Mouse (Mus musculus): ENCODE results near the gene Hoxc11.

Gene Hoxc11

DNA sequence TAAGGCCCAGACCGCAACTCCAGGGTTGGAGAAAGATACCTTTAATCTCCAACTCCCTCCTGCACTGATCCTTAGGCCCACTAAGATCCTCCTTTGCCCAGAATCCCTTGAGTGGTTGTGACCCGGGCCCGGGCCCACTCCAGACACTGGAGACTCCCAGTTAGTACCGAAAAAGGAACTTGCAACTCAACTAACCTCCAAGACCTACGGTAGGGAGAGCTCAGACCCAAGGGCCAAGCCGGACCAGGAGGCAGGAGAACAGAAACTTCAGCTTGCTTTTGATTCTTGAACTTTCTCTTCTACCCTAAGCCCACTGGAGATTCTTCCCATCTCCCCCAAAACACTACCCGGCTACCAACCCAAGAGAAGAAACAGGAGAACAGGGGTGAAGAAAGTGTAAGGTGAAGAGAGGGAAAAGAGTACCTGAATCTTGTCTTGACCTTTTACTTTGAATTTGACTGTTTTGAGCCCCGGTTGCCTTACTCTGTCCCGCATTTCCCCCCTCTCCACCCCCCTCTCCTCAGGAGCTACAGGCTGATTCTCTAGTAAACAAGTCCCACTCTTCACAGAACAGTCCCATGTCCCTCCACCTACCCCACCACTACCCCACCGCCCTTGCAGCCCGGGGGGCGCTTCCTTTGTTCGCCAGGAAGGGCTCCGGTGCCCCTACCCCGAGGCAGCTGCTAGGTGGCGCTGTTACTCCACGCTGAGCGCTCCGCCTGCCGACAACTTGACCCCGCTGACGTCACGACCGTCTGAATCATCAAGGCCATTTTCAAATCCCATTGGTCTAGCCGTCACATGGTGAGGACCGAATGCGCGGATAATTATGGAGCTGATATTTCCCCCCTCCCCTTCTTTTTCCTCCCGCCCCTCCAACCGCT lies 11.9 kb downstream of the Hoxc11 start:
- DNase-seq = peak in 1 of 2 experiments; percentile 18

DNA sequence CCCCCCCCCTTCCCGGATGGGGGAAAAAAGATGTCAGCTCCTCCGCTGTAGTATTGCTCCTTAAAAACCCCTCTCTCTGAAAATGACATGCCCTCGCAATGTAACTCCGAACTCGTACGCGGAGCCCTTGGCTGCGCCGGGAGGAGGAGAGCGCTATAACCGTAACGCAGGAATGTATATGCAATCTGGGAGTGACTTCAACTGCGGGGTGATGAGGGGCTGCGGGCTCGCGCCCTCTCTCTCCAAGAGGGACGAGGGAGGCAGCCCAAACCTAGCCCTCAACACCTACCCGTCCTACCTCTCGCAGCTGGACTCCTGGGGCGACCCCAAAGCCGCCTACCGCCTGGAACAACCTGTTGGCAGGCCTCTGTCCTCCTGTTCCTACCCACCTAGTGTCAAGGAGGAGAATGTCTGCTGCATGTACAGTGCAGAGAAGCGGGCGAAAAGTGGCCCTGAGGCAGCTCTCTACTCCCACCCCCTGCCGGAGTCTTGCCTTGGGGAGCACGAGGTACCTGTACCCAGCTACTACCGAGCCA lies 12.6 kb downstream of the Hoxc11 start, which contains the start of gene Hoxc10:
Hoxc10 (plus strand) TSS at position 21 of the 536 bp plus-strand sequence.
- DNase-seq = no peak

DNA sequence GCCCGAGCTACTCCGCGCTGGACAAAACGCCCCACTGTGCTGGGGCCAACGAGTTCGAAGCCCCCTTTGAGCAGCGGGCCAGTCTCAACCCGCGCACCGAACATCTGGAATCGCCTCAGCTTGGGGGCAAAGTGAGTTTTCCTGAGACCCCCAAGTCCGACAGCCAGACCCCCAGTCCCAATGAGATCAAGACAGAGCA lies 13.0 kb downstream of the Hoxc11 start, which contains the start of gene Hoxc5:
Hoxc5 (plus strand) TSS at position 132 of the 199 bp plus-strand sequence.
- DNase-seq = no peak

DNA sequence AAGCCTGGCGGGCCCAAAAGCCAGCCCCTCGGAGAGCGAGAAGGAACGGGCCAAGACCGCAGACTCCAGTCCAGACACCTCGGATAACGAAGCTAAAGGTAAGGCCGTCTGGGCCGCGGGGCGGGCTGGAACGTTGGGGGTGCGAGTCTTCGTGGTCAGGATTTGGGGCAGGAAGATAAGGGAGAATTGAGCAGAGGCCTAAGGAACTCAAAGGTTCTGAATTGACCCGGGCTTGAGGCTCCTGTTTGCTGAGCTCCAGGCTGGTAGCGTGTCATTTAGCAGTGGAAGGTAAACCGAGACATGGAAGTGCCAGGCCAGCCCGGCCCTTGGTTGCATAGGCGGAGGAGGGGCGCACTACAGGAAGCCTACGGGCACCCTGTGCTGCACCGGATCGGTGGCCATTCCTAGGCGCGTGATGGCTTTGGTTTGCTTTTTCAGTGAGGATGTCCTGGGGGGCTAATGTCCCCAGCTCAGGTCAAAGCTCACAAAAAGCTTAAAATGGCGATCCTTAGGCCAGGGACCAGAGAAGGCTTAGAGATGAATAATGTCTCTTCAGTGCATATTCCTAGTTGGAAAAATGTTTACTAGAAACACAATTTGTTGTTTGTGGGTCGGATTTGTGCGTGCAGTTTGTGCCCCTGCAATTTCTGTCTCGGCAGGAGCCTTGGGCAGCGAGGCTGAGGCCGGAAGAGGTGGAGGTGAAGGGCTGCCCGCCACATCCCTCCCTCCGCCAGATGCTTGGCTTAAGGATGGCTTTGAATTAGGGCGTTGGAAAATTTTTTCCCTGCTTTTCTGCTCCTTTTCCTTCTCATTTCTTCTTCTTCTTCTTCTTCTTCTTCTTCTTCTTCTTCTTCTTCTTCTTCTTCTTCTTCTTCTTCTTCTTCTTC lies 13.5 kb downstream of the Hoxc11 start:
- no peak for DNase-seq

DNA sequence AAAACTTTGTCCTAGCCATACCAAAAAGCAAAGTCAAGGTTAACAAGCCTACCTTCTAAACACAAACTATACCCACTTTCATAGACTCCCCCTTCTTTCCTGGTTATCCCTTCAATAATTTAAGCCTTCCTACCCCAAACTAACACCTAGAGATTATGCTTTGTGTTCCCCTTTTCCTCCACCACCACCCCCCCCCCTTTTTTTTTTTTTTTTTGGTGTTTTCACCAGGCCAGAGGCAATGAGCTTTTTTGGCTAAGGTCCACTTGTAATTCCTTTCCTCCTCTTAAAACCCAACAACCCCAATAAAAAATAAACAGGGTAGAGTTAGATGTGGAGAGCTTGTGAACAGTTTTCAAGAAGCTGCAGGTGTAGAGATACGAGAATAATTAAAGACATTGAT lies 15.1 kb downstream of the Hoxc11 start:
- no peak for DNase-seq

DNA sequence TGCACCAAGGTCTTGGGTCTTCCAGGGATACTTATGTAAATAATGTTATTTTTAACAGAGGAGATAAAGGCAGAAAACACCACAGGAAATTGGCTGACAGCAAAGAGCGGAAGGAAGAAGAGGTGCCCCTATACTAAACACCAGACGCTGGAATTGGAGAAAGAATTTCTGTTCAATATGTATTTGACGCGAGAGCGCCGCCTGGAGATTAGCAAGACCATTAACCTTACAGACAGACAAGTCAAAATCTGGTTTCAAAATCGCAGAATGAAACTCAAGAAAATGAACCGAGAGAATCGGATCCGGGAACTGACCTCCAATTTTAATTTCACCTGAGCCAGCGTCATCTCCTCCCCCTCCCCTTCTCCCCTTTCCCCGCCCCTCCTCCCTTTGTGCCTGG lies 16.5 kb downstream of the Hoxc11 start:
- no peak for DNase-seq

DNA sequence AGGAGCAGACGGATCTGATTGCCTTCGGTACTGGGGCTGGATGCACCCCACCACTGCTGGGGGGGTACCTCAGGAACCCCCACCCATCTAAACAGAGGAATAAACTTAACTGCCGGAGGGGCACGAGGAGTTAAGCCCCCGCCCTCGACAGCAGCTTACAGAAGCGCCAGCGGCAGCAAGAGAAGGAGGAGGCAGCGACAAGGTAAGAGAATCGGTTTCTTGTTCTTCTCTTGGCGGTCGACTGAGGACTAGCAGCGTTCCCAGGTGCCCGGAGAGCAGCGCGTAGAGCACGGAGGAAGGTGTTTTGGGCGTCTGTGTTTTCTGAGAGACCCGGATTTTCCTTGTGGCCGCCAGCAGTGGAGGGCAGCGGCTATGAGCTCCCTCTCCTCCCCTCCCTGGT lies 18.0 kb downstream of the Hoxc11 start:
- no peak for DNase-seq

DNA sequence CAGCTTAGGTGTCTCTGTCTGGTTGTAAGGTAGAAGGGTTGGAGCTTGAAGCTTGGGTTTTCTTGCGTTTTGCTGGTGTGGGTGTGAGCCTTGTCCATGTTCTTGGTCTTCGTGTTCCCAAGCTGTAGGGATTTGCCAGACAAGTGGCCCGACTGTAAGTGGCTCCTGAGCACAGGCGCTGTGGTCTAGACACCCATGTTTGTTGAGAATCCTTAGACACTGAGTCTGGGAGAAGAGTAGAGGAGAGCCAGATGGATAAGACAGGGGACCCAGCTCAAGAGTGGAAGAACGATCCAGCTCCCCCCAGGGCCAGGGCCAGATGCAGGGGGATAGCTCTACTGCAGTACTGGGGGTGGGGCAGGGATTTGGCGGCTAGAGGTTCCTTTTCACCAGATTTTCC lies 18.5 kb downstream of the Hoxc11 start:
- no peak for DNase-seq

DNA sequence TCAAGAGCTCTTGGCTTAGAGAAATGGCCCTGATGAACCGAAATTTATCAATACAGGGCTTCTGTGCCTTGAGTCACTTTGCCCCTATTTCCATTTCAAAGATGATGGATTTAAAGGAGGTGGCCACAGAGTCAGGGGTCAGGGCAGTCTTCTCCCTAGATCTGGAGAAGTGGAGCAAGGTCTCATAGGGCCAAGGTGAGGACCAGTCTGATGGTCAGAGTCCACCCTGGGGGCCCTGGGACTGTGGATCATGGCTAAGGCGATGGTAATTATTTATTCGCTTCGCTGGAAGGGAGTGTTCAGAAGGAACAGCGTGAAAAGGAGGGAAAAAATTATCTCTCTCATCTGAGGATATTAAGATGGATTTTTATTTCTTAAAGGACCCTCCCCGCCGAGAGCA lies 20.8 kb downstream of the Hoxc11 start:
- DNase-seq = no peak

DNA sequence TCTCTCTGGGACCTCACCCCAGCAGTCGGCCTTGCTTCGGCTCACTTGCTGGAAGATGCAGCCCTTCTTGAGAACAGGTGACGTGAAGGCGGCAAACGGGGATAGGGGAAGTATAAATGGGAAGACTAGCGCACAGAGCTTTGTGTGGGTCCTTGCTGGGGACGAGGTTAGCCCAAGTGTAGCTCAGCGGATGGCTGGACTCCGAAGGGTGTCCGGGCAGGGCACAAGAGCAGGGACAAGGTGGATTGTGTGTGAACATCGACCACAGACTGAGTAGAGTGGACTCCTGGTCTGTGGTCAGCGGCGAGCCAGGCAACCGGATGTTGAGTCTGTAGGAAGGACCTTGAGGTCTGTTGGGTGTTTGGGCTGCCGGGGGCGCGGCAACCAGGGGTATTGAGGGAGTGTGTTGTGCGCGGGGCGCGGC lies 21.5 kb downstream of the Hoxc11 start:
- no peak for DNase-seq

DNA sequence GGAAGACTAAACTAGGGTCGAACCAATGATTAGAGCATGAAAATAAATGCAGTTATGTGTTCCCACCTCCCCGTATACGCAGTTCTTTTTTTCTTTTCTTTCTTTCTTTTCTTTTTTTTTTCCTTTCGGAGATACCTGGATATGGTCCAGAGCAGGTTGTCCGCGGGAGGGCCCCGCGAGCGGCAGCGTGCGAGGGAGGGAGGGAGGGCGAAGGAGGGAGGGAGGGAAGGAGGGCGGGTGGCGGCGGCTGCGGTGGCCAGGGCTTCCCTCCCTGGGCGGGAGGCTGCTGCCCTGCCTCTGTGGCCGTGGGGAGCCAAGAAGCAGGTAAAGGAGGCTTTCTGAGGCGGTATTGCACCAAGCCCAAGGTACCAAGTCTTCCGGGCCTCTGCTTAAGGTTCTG lies 21.9 kb downstream of the Hoxc11 start, which contains the start of gene Hoxc9:
Hoxc9 (plus strand) TSS at position 269 of the 400 bp plus-strand sequence.
- DNase-seq = no peak

DNA sequence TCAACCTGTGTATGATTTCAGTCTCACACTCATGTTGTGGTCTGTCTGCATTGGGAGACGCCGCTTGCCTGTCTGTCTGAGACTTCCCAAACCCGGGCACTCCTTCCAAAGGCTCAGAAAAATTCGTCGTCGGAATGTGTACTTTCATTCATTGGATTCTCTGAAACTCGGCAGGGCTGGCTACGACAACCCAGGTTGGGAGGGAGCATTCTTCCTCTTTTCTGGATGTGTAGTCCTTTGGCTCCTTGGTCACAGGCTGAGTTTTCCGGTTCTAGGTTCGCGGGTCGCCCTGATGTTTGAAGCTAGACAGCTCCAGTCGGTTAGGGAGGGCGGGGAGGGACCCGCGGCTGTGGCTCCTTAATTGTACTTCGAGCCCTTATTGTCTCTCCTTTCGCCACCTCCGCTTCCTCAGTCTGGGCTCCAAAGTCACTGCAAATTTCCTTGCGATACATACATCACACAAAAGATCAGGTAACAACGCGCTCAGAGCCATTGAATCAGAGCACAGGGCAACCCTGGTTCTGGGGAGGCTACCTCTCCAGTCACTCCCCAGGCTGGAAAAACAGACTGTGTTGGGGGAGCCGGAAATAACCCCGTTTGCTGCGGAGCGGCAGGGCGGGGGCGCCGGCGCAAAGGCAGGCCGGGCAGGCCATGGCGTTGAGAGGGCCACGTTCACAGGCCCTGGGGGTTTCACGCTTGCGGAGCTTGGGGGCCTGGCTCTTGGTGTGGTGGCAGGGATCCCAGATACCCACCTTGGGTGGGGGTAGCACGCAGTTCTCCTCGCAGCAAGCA lies 22.6 kb downstream of the Hoxc11 start:
- DNase-seq = no peak

DNA sequence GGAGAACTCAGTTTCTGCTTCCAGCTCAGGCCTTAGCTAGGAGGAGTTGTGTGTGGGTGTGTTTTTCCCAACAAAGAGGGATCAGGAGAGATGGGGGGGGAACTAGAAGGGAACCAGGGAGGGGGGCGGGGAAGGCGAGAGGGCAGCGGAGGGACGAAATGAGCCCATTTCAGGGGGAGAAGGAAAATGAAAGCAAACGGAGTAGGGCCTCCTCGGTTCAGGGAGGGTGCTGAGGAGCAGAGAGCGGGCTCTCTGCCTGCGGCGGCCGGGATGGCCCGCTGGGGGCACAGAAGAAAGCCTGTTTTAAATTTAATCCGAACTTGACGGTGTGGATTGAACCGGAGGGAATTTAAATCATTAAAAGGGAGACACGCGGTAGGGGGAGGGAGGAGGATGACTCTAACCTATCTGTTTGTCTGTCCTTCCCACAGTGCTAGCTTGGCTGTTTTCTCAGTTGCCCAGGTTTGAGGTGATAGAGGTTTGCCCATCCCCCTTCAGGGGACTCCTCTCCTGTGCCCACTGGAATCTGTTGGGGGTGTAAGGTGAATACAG lies 23.3 kb downstream of the Hoxc11 start:
- DNase-seq = no peak

DNA sequence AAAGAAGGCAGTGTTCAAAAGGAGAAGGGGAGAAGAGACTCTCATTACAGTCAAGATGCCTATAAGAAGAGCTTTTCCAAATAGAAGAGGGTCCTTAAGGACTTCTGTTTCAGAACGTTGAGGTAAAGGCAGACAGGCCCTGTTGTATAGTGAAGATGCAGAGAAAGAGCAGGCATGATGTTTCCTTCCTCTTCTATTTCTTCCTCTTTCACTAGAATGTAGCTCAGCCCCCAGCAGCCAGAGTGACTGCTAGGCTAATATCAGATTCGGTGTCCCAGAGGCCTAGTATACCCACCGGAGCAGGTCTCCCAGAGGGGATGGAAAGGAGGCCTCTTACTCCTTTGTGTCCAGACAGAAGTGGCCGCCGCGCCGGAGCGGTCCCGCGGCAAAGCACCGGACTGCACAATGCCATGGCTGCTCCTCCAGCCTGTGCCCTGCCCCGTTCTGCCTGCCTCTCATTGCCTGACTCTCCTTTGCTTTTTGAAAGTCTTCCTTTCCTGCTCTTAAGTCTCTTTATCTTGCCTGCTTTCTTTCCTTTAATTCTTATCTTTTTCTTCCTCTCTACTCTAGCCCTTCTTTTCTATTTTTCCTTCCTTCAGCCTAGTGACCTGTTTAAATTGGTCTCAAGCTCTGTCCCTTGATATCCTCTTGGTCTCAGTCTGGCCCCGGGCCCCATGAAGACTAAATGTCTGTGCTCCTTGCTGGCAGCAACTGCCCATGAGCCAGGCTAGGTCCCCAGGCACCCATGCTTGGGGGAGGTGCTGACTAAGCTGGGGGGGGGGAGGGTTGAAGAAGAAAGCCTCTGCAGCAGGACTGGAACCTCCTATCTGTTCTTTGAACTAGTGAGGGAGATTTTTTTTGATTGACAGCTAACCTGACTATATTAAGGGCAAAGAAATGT lies 24.6 kb downstream of the Hoxc11 start:
- DNase-seq = no peak

DNA sequence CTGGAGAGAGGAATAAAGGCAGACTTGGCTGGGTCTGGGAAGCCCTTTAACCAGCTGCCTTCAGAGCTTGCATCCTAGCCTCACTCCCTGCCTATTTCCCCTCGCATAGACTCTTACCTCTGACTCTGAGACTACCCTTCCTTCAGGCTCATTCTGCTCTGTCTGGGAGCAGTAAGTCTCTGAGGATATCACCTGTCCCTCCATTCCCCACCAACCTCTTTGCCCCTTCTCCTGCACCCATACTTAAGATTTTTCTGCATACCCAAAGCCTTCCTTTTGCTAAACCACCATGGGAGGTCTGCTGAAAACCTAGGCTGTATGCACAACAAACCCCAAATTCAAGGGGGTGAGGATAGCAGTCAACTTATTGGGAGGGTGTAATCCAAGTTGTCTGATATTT lies 25.7 kb downstream of the Hoxc11 start:
- no peak for DNase-seq

DNA sequence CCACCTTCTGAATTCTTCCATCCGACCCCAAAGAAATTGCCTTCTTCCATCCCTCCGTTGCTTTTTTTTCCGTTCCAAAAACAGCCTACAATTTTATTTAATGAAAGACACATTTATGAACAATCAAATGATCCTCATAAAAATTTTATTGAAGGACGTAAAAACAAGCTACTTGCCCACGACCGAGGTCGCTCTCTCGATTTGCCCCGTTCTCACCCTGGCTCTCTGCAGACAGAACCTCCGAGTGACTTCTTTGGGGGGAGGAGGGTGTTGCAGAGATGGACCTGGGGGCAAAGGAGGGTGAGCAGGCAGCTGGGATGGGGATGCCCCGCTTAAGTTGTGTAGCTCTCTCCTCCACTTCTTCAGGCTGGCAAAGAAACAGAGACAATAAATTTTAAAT lies 26.1 kb downstream of the Hoxc11 start:
- DNase-seq = no peak

DNA sequence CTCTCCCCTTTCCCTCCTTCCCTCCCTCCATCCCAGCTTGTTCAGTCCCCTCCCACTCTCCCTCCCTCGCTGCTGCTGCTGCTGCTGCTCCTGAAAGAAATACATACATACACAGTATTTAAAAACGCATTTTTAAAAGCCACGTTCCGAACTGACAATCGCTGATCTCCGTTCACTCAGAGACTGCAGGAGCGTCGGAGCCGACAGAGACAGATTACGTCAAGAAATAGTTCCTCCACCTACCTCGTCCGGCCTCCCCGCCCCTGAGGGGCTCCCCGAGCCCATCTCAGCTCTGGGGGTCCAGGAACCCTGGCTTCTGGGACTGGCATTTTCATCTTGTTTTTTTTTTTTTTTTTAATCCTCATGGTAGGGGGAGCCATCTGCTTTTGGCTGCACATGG lies 26.7 kb downstream of the Hoxc11 start:
- DNase-seq = no peak

DNA sequence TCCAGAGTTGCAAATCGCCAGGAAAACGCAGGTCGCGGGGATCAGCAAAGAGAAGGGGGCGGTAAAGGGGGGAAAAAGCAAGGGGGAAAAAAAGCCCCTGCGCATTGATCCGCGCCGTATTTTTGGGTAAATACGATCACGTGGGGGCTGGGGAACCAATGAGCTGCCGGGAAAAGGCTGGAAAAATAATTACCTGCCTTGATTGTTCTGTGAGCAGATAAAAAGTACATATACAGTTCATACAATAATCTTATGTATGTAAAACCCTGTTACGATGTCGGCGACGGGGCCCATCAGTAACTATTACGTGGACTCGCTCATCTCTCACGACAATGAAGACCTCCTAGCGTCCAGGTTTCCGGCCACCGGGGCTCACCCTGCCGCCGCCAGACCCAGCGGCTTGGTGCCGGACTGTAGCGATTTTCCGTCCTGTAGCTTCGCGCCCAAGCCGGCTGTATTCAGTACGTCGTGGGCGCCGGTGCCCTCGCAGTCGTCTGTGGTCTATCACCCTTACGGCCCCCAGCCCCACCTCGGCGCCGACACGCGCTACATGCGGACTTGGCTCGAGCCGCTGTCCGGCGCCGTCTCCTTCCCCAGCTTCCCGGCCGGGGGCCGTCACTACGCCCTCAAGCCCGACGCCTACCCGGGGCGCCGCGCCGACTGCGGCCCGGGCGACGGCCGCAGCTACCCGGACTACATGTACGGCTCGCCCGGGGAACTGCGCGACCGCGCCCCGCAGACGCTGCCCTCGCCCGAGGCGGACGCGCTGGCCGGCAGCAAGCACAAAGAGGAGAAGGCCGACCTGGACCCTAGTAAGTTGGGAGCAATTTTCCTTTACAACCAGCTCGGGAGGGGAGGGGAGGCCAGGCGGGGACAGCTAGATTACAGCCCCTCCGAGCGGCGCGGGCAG lies 27.4 kb downstream of the Hoxc11 start:
- no peak for DNase-seq

DNA sequence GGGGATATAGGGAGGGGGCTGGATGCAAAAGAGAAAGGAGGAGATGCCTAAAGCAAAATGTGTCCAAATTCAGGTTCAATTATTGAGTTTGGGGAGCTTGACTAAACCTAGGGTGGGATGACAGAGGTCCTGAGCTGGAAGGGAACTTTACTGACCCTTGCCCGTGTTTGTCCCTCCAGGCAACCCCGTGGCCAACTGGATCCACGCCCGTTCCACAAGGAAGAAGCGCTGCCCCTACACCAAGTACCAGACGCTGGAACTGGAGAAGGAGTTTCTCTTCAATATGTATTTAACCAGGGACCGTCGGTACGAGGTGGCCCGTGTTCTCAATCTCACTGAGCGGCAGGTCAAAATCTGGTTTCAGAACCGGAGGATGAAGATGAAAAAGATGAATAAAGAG lies 29.5 kb downstream of the Hoxc11 start:
- DNase-seq = no peak

DNA sequence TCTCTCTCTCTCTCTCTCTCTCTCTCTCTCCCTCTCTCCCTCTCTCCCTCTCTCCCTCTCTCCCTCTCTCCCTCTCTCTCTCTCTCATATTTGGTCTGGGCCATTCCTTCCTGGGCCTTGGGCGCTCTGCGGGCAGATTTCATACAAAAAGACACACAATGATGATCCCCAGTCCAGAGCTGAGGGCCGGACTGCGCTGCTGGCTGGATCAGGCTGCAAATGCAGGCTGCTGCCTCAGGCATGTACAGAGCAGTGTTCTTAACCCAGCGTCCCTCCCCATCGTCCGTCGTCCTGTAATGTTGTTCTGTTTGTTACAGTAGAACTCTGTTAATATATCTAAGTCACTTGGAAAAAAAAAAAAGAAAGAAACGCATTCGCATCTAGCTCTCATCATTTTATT lies 30.3 kb downstream of the Hoxc11 start:
- no peak for DNase-seq
